Mouse (Mus musculus) right cerebral cortex, postnatal 4 days (tissue): ENCODE data around the gene Dock4.

ENCODE experiments used
- DNase-seq: peaks from one replicate; pipeline ENCODE4 v3.0.0-alpha.2; 2022

The Dock4 gene

DNA sequence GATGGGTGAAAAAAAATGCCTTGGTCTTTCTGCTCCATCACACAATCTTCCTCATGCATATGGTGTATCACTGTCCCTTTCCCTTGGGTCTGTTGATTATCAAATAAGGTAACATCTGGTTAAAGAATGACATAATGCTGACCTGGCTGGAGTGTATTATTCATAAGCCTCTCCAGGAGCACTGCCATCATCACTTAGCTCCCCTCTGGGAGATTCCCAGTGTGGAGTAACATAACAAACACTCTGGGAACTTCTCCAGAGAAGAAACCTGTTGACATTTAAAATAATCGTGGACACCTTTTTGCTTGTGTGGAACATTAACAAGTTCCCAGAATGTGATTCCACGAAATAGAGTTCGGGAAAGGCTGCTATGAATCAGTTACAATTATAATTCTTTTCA, 128.3 kb downstream of the Dock4 start:
- no peak for DNase-seq

DNA sequence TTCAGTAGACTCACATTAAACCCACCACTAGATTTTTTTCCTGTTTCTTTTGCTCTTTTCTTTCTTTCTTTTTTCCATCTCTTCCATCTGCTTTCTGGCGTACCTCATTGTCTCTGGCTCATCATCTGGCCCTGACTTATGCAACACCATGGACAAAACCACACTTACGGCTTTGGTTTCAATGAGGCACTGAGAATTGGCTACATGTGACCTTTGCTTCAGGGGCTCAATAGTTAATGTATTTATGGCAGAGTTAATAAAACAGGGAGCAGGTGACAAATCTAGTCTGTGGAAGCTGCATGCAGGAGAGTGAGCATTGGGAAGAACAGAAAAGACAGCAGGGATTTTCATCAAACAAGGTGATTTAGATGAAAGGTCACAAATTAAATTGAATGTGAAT, 131.0 kb downstream of the Dock4 start:
- DNase-seq = no peak

DNA sequence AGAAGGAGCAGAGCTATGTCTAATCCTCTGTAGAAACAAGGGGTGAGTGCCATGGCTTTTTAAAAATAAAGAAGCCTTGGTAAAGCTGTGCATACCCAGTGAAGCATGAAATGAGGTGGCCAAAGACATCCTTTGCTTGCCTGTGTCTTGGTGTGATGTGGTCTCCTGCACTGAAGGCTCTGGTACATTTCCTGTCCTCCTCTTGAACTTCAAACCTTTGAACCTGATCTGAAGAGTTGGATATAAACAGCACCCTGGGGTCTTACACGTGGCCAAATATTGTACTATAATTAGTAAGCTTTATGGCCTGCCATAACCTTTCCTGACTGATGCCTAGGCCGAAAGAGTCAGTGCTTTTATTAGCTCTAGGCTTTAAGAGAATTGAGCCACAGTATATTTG, 134.6 kb downstream of the Dock4 start:
- DNase-seq = no peak

- DNase-seq = no peak
These were observed 135.3 kb downstream of the Dock4 start for GRCm38 (mm10) chr12:40581037-40581436.

GRCm38 (mm10) chr12:40582059-40582458, 136.3 kb downstream of the Dock4 start:
- no peak for DNase-seq

- DNase-seq = no peak
These were observed 139.0 kb downstream of the Dock4 start for GRCm38 (mm10) chr12:40584526-40585289.

GRCm38 (mm10) chr12:40585456-40586141, 139.8 kb downstream of the Dock4 start:
- no peak for DNase-seq

- no peak for DNase-seq
These were observed 148.4 kb downstream of the Dock4 start for GRCm38 (mm10) chr12:40594161-40594560.

GRCm38 (mm10) chr12:40595440-40595839, 149.7 kb downstream of the Dock4 start:
- no peak for DNase-seq

DNA sequence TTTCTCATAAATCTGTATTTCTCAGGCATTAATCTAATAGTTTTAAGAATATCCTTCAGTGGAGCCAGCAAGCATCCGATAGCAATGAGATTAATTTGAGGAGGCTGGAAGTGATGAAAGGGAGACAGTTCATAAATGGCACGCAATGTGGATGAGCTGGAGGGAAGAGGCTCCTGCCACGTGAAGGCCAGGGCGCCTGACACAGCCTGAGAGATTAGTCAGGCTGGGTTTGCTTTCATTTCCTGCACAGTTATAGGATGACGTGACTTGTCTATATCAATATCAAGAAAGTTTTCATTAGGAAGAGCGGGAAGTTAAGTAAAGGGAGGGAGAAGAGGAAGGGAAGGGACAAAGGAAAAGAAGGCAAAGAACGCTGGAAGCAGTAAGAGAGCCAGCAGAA, 150.3 kb downstream of the Dock4 start:
- DNase-seq = no peak

DNA sequence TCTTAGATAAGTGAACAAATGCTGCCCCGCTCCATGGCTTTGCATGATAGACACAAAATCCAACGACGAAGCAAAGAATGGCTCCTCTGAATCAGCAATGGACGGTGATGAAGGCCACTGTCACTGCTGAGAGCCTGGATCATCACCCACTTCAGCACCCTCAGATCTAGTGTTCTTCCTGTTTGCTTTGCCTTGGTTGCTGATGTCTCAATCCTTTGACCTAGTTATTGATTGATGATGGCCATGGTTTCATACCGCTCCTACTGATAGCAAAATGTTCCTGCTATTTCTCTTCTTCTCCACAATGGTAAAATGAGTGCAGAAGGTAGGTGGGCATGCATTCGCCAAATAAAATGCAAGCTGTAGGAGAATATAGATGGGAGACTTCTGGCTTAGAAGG, 150.7 kb downstream of the Dock4 start:
- no peak for DNase-seq

DNA sequence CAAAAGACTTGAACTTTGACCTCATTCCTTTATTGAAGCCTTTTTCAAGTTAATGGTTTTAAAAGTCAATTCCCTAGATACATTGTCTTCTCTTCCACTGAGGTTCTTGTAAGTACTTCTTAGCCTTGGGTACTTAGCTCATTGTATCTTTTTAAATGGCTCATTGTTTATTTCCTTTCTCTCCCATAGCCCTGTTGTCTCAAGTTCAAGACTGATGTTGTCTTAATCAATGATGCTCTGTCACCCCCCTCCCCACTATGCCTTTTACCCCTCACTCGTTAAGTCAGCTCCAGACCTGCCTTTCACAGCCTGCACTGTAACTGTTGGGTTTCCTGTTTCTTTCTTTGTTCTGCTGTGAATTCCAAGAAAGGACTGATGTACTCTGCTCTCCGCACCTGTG, 154.2 kb downstream of the Dock4 start:
- DNase-seq = no peak

GRCm38 (mm10) chr12:40605565-40605964, 159.8 kb downstream of the Dock4 start:
- no peak for DNase-seq

GRCm38 (mm10) chr12:40622926-40623325, 177.2 kb downstream of the Dock4 start:
- no peak for DNase-seq

GRCm38 (mm10) chr12:40626521-40626920, 180.8 kb downstream of the Dock4 start:
- DNase-seq = no peak

DNA sequence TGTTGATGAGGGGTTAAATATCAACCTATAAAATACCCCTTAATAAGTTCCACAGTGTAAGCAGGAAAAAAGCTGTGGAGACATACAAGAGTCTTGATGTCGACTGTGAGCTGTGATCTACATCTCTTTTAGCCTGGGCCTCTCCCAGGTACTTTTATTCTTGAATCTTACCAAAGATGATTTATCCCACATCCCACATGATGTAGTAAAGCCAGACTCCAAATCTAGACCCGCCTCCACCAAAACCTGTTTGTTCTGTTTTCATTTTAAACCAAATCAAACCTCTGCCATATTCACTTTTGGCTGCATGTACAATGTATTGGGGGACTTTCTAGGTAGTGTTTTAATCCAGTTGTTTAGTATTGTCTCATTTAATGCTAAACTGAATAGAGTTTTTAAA, 187.5 kb downstream of the Dock4 start:
- no peak for DNase-seq

- no peak for DNase-seq
These were observed 188.4 kb downstream of the Dock4 start for GRCm38 (mm10) chr12:40634169-40634568.

- DNase-seq = no peak
These were observed 190.2 kb downstream of the Dock4 start for GRCm38 (mm10) chr12:40635991-40636390.

- no peak for DNase-seq
These were observed 191.7 kb downstream of the Dock4 start for GRCm38 (mm10) chr12:40637427-40637826.

DNA sequence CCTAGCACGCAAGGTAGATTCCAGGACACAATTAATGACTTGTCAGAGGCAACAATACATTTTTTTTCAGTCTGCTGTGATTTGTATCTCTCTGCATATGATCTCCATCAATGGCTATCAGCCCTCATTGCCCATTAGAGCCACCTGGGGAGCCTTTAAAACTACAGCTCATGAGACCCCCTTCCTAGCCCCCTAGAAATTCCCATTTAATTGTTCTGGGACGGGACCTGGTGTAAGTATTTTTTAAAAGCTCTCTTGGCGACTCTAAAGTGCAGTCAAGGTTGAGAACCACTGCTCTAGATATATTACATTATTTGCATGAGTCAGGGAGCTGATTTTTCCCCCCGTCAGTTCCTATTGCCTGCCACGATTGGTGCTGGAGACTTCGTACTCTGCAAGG, 200.1 kb downstream of the Dock4 start:
- no peak for DNase-seq

DNA sequence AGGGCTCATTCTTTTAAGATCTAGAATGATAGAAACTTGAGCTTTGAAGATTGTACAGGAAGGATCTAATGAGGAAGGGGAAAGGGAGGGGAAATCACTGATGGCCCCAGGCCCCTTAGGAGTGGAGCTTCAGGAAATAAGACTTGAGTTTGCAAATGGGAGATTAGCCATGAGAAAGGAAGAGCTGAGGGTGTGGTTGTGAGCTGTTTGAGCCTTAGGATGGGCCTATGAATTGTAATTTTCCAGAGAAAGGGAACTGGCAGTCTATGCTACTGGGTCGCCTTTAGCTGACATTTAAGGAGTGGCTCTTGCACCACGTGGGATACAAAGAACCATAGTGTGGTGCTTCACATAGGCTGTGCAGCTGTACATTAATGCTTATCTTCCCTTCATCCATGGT, 208.6 kb downstream of the Dock4 start:
- no peak for DNase-seq

DNA sequence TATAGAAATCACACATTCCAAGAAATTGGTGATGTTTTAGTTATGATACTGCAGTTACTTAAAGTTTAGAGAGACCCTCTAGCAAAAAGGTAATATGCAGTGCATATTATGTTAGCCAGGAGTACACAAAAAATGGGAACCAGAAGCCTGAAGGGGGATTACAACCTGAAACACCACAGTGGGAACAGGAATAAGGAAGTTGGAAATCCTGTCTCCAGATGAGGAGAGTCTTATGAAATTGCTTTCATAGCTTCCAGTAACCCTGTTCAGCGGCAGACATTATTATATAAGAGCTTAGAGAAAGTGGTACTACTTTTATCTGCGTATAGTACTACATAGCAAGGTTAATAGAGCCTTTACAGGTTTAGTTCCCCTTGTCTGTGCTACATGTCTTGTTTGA, 210.1 kb downstream of the Dock4 start:
- no peak for DNase-seq

DNA sequence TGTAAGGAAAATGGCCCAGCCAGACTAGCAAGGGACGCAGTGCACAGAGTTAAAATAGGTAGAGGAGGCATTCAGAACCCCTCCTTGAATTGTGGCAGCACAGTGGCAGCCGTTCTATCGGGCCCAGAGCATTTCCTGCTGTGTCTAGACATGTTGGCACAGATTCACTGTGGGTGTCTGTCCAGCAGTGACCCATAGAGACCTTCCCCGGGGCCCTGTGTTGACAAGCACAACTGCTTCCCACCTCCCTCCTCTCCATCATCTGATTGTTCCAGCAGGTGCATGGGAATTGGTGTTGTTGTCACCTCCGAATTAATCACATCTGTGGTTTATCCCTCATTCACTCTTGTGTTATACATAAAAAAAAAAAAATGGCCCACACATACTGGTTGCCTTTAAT, 210.7 kb downstream of the Dock4 start:
- no peak for DNase-seq

GRCm38 (mm10) chr12:40657229-40657885, 211.6 kb downstream of the Dock4 start:
- DNase-seq = no peak
